Mouse (Mus musculus): ENCODE measurements at regions not wholly inside any gene's neighbourhood (a gene's known extent, or its start where the extent isn't known, plus 50 kb on each side); places are given as distances from the start of the nearest gene placed in this dataset.

GRCm38 (mm10) chr8:126661511-126662142 lies 67.8 kb upstream of the Irf2bp2 start:
- Histone ChIP-seq H3K4me2 (ENCODE audit: low read length) (peak overlapping the region; percentile 39; the same call in 1 of the 2 replicates), H3K27me3 (ENCODE audit: control insufficient read depth, insufficient read depth, low read length) (no peaks in the 10 kb centered on the region), H3K4me1 (ENCODE audit: control insufficient read depth, insufficient read depth, low read length) (peaks cover 65% of the 10 kb centered on the region), H3K9me3 (ENCODE audit: control insufficient read depth, low read length) (no peaks in the 10 kb centered on the region), H3K27ac (replicated peaks; ENCODE audit: low read depth, low read length) (peak overlapping the region; percentile 90), H3K36me3 (ENCODE audit: control insufficient read depth, insufficient read depth, low read length) (no peaks in the 10 kb centered on the region), H3K9ac (replicated peaks; ENCODE audit: low read length) (no peak overlapping the region), H3K4me3 (replicated peaks; ENCODE audit: low read depth, low read length) (no peak overlapping the region)
- WGBS: 15% methylated on average over 14 of the region's 14 CpGs
- DNase-seq: peak; percentile 70
- no peak for ATAC-seq (ENCODE audit: low FRiP score, low TSS enrichment)

- ATAC-seq (ENCODE audit: low FRiP score, low TSS enrichment) (peak; percentile 28; the same call in 1 of the 2 replicates), DNase-seq (peak; percentile 80)
- 15% methylated on average over 12 of the region's 12 CpGs for WGBS
- no peaks in the 10 kb centered on the region for H3K27me3 ChIP-seq (ENCODE audit: control insufficient read depth, insufficient read depth, low read length)
- H3K4me1 ChIP-seq (ENCODE audit: control insufficient read depth, insufficient read depth, low read length): peaks cover 57% of the 10 kb centered on the region
- H3K9me3 ChIP-seq (ENCODE audit: control insufficient read depth, low read length): no peaks in the 10 kb centered on the region
- no peak overlapping the region for H3K4me3 ChIP-seq (replicated peaks; ENCODE audit: low read depth, low read length)
- H3K36me3 ChIP-seq (ENCODE audit: control insufficient read depth, insufficient read depth, low read length): no peaks in the 10 kb centered on the region
- H3K27ac ChIP-seq (replicated peaks; ENCODE audit: low read depth, low read length): peak overlapping the region; percentile 90
- peak overlapping the region; percentile 17; the same call in 1 of the 2 replicates for H3K9ac ChIP-seq (replicated peaks; ENCODE audit: low read length)
- peak overlapping the region; percentile 39 for H3K4me2 ChIP-seq (ENCODE audit: low read length)
These were observed 67.0 kb upstream of the Irf2bp2 start for GRCm38 (mm10) chr8:126660658-126661316.

- peak overlapping the region; percentile 17; the same call in 1 of the 2 replicates for H3K9ac ChIP-seq (replicated peaks; ENCODE audit: low read length)
- DNase-seq: peak; percentile 48
- ATAC-seq (ENCODE audit: low FRiP score, low TSS enrichment): peak; percentile 35; the same call in 1 of the 2 replicates
These were observed 66.2 kb upstream of the Irf2bp2 start for GRCm38 (mm10) chr8:126659691-126660657.

GRCm38 (mm10) chr8:126657546-126657945 lies 63.8 kb upstream of the Irf2bp2 start:
- Histone ChIP-seq H3K27me3 (ENCODE audit: control insufficient read depth, insufficient read depth, low read length) (no peaks in the 10 kb centered on the region), H3K4me3 (replicated peaks; ENCODE audit: low read depth, low read length) (no peak overlapping the region), H3K4me1 (ENCODE audit: control insufficient read depth, insufficient read depth, low read length) (peaks cover 42% of the 10 kb centered on the region), H3K9me3 (ENCODE audit: control insufficient read depth, low read length) (no peaks in the 10 kb centered on the region), H3K27ac (replicated peaks; ENCODE audit: low read depth, low read length) (no peak overlapping the region), H3K36me3 (ENCODE audit: control insufficient read depth, insufficient read depth, low read length) (no peaks in the 10 kb centered on the region), H3K9ac (replicated peaks; ENCODE audit: low read length) (no peak overlapping the region), H3K4me2 (ENCODE audit: low read length) (no peak overlapping the region)
- no peak for DNase-seq
- 52% methylated on average over 6 of the region's 6 CpGs for WGBS
- no peak for ATAC-seq (ENCODE audit: low FRiP score, low TSS enrichment)

More at GRCm38 (mm10) chr8:126659691-126660657, 66.2 kb upstream of the Irf2bp2 start:
- peak overlapping the region; percentile 39 for H3K4me2 ChIP-seq (ENCODE audit: low read length)
- no peaks in the 10 kb centered on the region for H3K9me3 ChIP-seq (ENCODE audit: control insufficient read depth, low read length)
- H3K36me3 ChIP-seq (ENCODE audit: control insufficient read depth, insufficient read depth, low read length): no peaks in the 10 kb centered on the region
- no peak overlapping the region for H3K4me3 ChIP-seq (replicated peaks; ENCODE audit: low read depth, low read length)
- H3K4me1 ChIP-seq (ENCODE audit: control insufficient read depth, insufficient read depth, low read length): peaks cover 49% of the 10 kb centered on the region
- H3K27ac ChIP-seq (replicated peaks; ENCODE audit: low read depth, low read length): peak overlapping the region; percentile 90
- WGBS: 50% methylated on average over 12 of the region's 12 CpGs
- no peaks in the 10 kb centered on the region for H3K27me3 ChIP-seq (ENCODE audit: control insufficient read depth, insufficient read depth, low read length)

GRCm38 (mm10) chr8:126656554-126657260 lies 62.9 kb upstream of the Irf2bp2 start:
- DNase-seq (no peak), ATAC-seq (ENCODE audit: low FRiP score, low TSS enrichment) (no peak)
- Histone ChIP-seq H3K4me1 (ENCODE audit: control insufficient read depth, insufficient read depth, low read length) (peaks cover 34% of the 10 kb centered on the region), H3K9ac (replicated peaks; ENCODE audit: low read length) (no peak overlapping the region), H3K36me3 (ENCODE audit: control insufficient read depth, insufficient read depth, low read length) (no peaks in the 10 kb centered on the region), H3K27me3 (ENCODE audit: control insufficient read depth, insufficient read depth, low read length) (no peaks in the 10 kb centered on the region), H3K4me2 (ENCODE audit: low read length) (no peak overlapping the region), H3K27ac (replicated peaks; ENCODE audit: low read depth, low read length) (no peak overlapping the region), H3K4me3 (replicated peaks; ENCODE audit: low read depth, low read length) (no peak overlapping the region), H3K9me3 (ENCODE audit: control insufficient read depth, low read length) (no peaks in the 10 kb centered on the region)
- 87% methylated on average over 10 of the region's 10 CpGs for WGBS

- Histone ChIP-seq H3K9me3 (ENCODE audit: control insufficient read depth, low read length) (no peaks in the 10 kb centered on the region), H3K4me3 (replicated peaks; ENCODE audit: low read depth, low read length) (no peak overlapping the region), H3K27me3 (ENCODE audit: control insufficient read depth, insufficient read depth, low read length) (no peaks in the 10 kb centered on the region), H3K4me1 (ENCODE audit: control insufficient read depth, insufficient read depth, low read length) (peaks cover 23% of the 10 kb centered on the region), H3K36me3 (ENCODE audit: control insufficient read depth, insufficient read depth, low read length) (no peaks in the 10 kb centered on the region), H3K9ac (replicated peaks; ENCODE audit: low read length) (no peak overlapping the region), H3K4me2 (ENCODE audit: low read length) (no peak overlapping the region), H3K27ac (replicated peaks; ENCODE audit: low read depth, low read length) (no peak overlapping the region)
- ATAC-seq (ENCODE audit: low FRiP score, low TSS enrichment): no peak
- DNase-seq: no peak
- WGBS: 70% methylated on average over 2 of the region's 2 CpGs
These were observed 61.8 kb upstream of the Irf2bp2 start for GRCm38 (mm10) chr8:126655565-126655964.

- Histone ChIP-seq H3K4me3 (replicated peaks; ENCODE audit: low read depth, low read length) (no peak overlapping the region), H3K9ac (replicated peaks; ENCODE audit: low read length) (no peak overlapping the region), H3K36me3 (ENCODE audit: control insufficient read depth, insufficient read depth, low read length) (no peaks in the 10 kb centered on the region), H3K27me3 (ENCODE audit: control insufficient read depth, insufficient read depth, low read length) (no peaks in the 10 kb centered on the region), H3K4me1 (ENCODE audit: control insufficient read depth, insufficient read depth, low read length) (peaks cover 15% of the 10 kb centered on the region; the same call in 1 of the 2 replicates), H3K4me2 (ENCODE audit: low read length) (no peak overlapping the region), H3K9me3 (ENCODE audit: control insufficient read depth, low read length) (no peaks in the 10 kb centered on the region), H3K27ac (replicated peaks; ENCODE audit: low read depth, low read length) (peak overlapping the region; percentile 66)
- WGBS: 58% methylated on average over 7 of the region's 7 CpGs
- DNase-seq (peak; percentile 48), ATAC-seq (ENCODE audit: low FRiP score, low TSS enrichment) (no peak)
These were observed 60.6 kb upstream of the Irf2bp2 start for GRCm38 (mm10) chr8:126654353-126654752.

- no peak overlapping the region for H3K4me3 ChIP-seq (replicated peaks; ENCODE audit: low read depth, low read length)
- no peaks in the 10 kb centered on the region for H3K36me3 ChIP-seq (ENCODE audit: control insufficient read depth, insufficient read depth, low read length)
- H3K4me2 ChIP-seq (ENCODE audit: low read length): no peak overlapping the region
- H3K27me3 ChIP-seq (ENCODE audit: control insufficient read depth, insufficient read depth, low read length): no peaks in the 10 kb centered on the region
- H3K9me3 ChIP-seq (ENCODE audit: control insufficient read depth, low read length): no peaks in the 10 kb centered on the region
- no peak for ATAC-seq (ENCODE audit: low FRiP score, low TSS enrichment)
- peaks cover 15% of the 10 kb centered on the region; the same call in 1 of the 2 replicates for H3K4me1 ChIP-seq (ENCODE audit: control insufficient read depth, insufficient read depth, low read length)
- WGBS: 91% methylated on average over 5 of the region's 5 CpGs
- no peak overlapping the region for H3K9ac ChIP-seq (replicated peaks; ENCODE audit: low read length)
- DNase-seq: no peak
- H3K27ac ChIP-seq (replicated peaks; ENCODE audit: low read depth, low read length): no peak overlapping the region
These were observed 58.4 kb upstream of the Irf2bp2 start for GRCm38 (mm10) chr8:126652151-126652550.

Data from midbrain, embryonic 14.5 days (tissue).